13 mouse cellular contexts compared by ENCODE assay signal in genomic region chr1:184064306-184064705, GRCm38 (mm10). TPM values are rescaled to one million over a fixed set of nuclear protein-coding genes. Genes with fewer than 3 reads are reported as not detected.
A peak's percentile ranks its signal among the peaks of the same experiment; 100 is the strongest.
DNase-seq lines count a peak whose midpoint lies in the region; ATAC-seq and TF ChIP-seq lines count a peak whose summit lies in the region.
"Had no signal": no experiment of that assay in that cellular context is flagged by ENCODE, and none has a peak within 500 bp of the region (broad histone marks: within the 10 kb centered on the region; RNA-seq: fewer than 3 reads in every experiment).

No protein-coding gene starts in this region.

- peaks cover 9% of the 10 kb centered on the region for H3K36me3 ChIP-seq in heart, embryonic 13.5 days
- no peaks in the 10 kb centered on the region for H3K36me3 ChIP-seq in forebrain, postnatal 0 days (ENCODE audit: insufficient read depth)
- H3K36me3 ChIP-seq: liver, embryonic 15.5 days; midbrain, embryonic 15.5 days had no signal

- H3K9me3 ChIP-seq in heart, embryonic 13.5 days = no peaks in the 10 kb centered on the region
- no peaks in the 10 kb centered on the region for H3K9me3 ChIP-seq in forebrain, postnatal 0 days (ENCODE audit: low read length)
- H3K9me3 ChIP-seq: liver, embryonic 15.5 days; midbrain, embryonic 15.5 days; neural tube, embryonic 13.5 days had no signal

- no peak for TF ChIP-seq CTCF in forebrain, postnatal 0 days (IDR thresholded peaks at IDR 0.05; ENCODE audit: low read depth)

- peaks cover 70% of the 10 kb centered on the region for H3K4me1 ChIP-seq in heart, embryonic 13.5 days
- H3K4me1 ChIP-seq in brown adipose tissue, adult 24 weeks (ENCODE audit: control insufficient read depth, insufficient read depth, insufficient read length, low read length) = peaks cover 17% of the 10 kb centered on the region
- H3K4me1 ChIP-seq in forebrain, postnatal 0 days (ENCODE audit: insufficient read depth) = peaks cover 9% of the 10 kb centered on the region; the same call in 1 of the 2 replicates

- no peak overlapping the region for H3K4me3 ChIP-seq in heart, embryonic 13.5 days
- no peak overlapping the region for H3K4me3 ChIP-seq in brown adipose tissue, adult 24 weeks (ENCODE audit: insufficient read depth, low read depth, low read length)
- no peak overlapping the region for H3K4me3 ChIP-seq in forebrain, postnatal 0 days (ENCODE audit: low read depth, low read length)
- H3K4me3 ChIP-seq: liver, embryonic 15.5 days; midbrain, embryonic 15.5 days; neural tube, embryonic 13.5 days had no signal

- 40% methylated on average over 7 of the region's 7 CpGs for WGBS in heart, embryonic 13.5 days
- WGBS in forebrain, postnatal 0 days = 75% methylated on average over 7 of the region's 7 CpGs

- intact Hi-C loops in heart, postnatal 25 days (cut with DNase I) = no loop called here

- no peak for DNase-seq in heart, postnatal 25 days (ENCODE audit: low spot score)
- peak; percentile 63 for DNase-seq in induced T-regulatory cell, adult 2 months (ENCODE audit: low read depth)
- peak; percentile 75 for DNase-seq in thymus, postnatal 14 days
- DNase-seq in forebrain, postnatal 0 days = no peak
- no peak for DNase-seq in adipocyte (ENCODE audit: low spot score)
- DNase-seq: adrenal gland, postnatal 25 days; layer of hippocampus, postnatal 36 days had no signal

- H3K27me3 ChIP-seq in heart, embryonic 13.5 days (replicated peaks) = no peaks in the 10 kb centered on the region
- no peaks in the 10 kb centered on the region for H3K27me3 ChIP-seq in forebrain, postnatal 0 days (ENCODE audit: insufficient read depth, low read length)
- H3K27me3 ChIP-seq: liver, embryonic 15.5 days; midbrain, embryonic 15.5 days; neural tube, embryonic 13.5 days had no signal

- peak; percentile 58; the same call in 1 of the 2 replicates for ATAC-seq in heart, embryonic 13.5 days (ENCODE audit: extremely low read depth, insufficient number of reproducible peaks, low FRiP score, low TSS enrichment)
- no peak for ATAC-seq in forebrain, postnatal 0 days
- ATAC-seq: hindbrain, embryonic 16.5 days; midbrain, embryonic 15.5 days had no signal

- peak overlapping the region; percentile 41 for H3K4me2 ChIP-seq in heart, embryonic 13.5 days
- no peak overlapping the region for H3K4me2 ChIP-seq in forebrain, postnatal 0 days (ENCODE audit: low read depth)
- H3K4me2 ChIP-seq: liver, embryonic 15.5 days; midbrain, embryonic 15.5 days; neural tube, embryonic 13.5 days had no signal

- H3K9ac ChIP-seq in heart, embryonic 13.5 days = peak overlapping the region; percentile 45
- no peak overlapping the region for H3K9ac ChIP-seq in forebrain, postnatal 0 days
- H3K9ac ChIP-seq: liver, embryonic 15.5 days; midbrain, embryonic 15.5 days; neural tube, embryonic 13.5 days had no signal

- H3K27ac ChIP-seq in heart, embryonic 13.5 days (replicated peaks) = peak overlapping the region; percentile 87
- 0 out of 2 replicates have a peak overlapping the region, but pooled peaks have one; percentile 16 for H3K27ac ChIP-seq in brown adipose tissue, adult 24 weeks (replicated peaks; ENCODE audit: low read depth, low read length)
- no peak overlapping the region for H3K27ac ChIP-seq in forebrain, postnatal 0 days (ENCODE audit: low read depth, low read length)
- H3K27ac ChIP-seq: liver, embryonic 15.5 days; midbrain, embryonic 15.5 days; neural tube, embryonic 13.5 days had no signal

RNA-seq across cellular contexts. Expression of gene 1700056E22Rik, which starts 30.2 kb away (rescaled TPM):
- 2.4 TPM in 2 replicates for polyA plus RNA-seq in heart, embryonic 13.5 days (2015; fragmentation: Nextera tagmentation; extraction: Ambion mirVana)
- total RNA-seq in heart, postnatal 25 days (2021) = under 1 TPM; 0.75 to 0.86 TPM
- 3.9 and 4.6 TPM in 2 replicates for polyA plus RNA-seq in brown adipose tissue, adult 24 weeks (2012; ENCODE audit: insufficient read depth, insufficient read length, missing spikeins)
- total RNA-seq in forebrain, postnatal 0 days (2014; rRNA removed) = 0.38 TPM in 1 of 2 replicates, not detected in the other
- 0.59 and 0.97 TPM in 2 replicates for polyA plus RNA-seq in forebrain, postnatal 0 days (2015; fragmentation: Nextera tagmentation; extraction: Ambion mirVana)
- total RNA-seq: layer of hippocampus, postnatal 36 days had no signal

RNA-seq across cellular contexts. Expression of gene Dusp10, which starts 51.2 kb away (rescaled TPM):
- polyA plus RNA-seq in heart, embryonic 13.5 days (2015; fragmentation: Nextera tagmentation; extraction: Ambion mirVana) = 12.1 and 13.2 TPM in 2 replicates
- total RNA-seq in heart, postnatal 25 days (2021) = 1 to 10 TPM; 7.4 to 8.6 TPM
- polyA plus RNA-seq in brown adipose tissue, adult 24 weeks (2012; ENCODE audit: insufficient read depth, insufficient read length, missing spikeins) = 26.4 and 30.0 TPM in 2 replicates
- 4.3 and 8.9 TPM in 2 replicates for total RNA-seq in forebrain, postnatal 0 days (2014; rRNA removed)
- polyA plus RNA-seq in forebrain, postnatal 0 days (2015; fragmentation: Nextera tagmentation; extraction: Ambion mirVana) = 3.8 and 4.5 TPM in 2 replicates

Comparison
In these comparisons a context has a peak if more than half of its experiments do, and no peak if none do; other contexts are left out.
1. DNase-seq: peak in induced T-regulatory cell, adult 2 months (single experiment) and thymus, postnatal 14 days (single experiment); none in heart, postnatal 25 days (single experiment), forebrain, postnatal 0 days (single experiment) and adipocyte (single experiment).